Mouse (Mus musculus): ENCODE results near the gene Dedd. TPM values are rescaled to one million over a fixed set of nuclear protein-coding genes. Genes with fewer than 3 reads are reported as not detected.

Dedd gene
- polyA plus RNA-seq (2015; fragmentation: Illumina TruSeq; extraction: RNeasy Lipid Tissue Mini Kit (QIAGEN cat#74804); ENCODE audit: low read depth, low replicate concordance), result 42.7 TPM

GRCm38 (mm10) chr1:171328839-171329432 is at the start of gene Dedd:
Dedd (plus strand) TSS chr1:171329145.

GRCm38 (mm10) chr1:171280916-171281527 is 47.9 kb upstream of the Dedd start, which contains the start of gene Ppox:
Ppox (minus strand) TSS chr1:171281186.

GRCm38 (mm10) chr1:171287136-171288081 is 41.5 kb upstream of the Dedd start, which contains the start of gene Usp21:
Usp21 (minus strand) TSS chr1:171287991.

GRCm38 (mm10) chr1:171294298-171295062 is 34.5 kb upstream of the Dedd start, which contains the start of gene Ufc1:
Ufc1 (minus strand) TSS chr1:171295024.

GRCm38 (mm10) chr1:171345225-171346094 is 16.5 kb downstream of the Dedd start, which contains the start of the genes Nit1 and Pfdn2:
Nit1 (minus strand) TSS chr1:171345646.
Pfdn2 (plus strand) TSS chr1:171345670.

GRCm38 (mm10) chr1:171360656-171361055 is 31.7 kb downstream of the Dedd start, which contains the start of gene Klhdc9:
Klhdc9 (minus strand) TSS chr1:171360798.

GRCm38 (mm10) chr1:171369845-171370556 is 41.1 kb downstream of the Dedd start, which contains the start of gene Nectin4:
Nectin4 (plus strand) TSS chr1:171370099.

GRCm38 (mm10) chr1:171388376-171389102 is 59.6 kb downstream of the Dedd start, which contains the start of gene Arhgap30:
Arhgap30 (plus strand) TSS chr1:171388954.

Other genes with a start within 250 kb of the Dedd start
- gene Cfap126, start 215.2 kb upstream of the Dedd start, polyA plus RNA-seq (2015; fragmentation: Illumina TruSeq; extraction: RNeasy Lipid Tissue Mini Kit (QIAGEN cat#74804); ENCODE audit: low read depth, low replicate concordance), result 5.5 TPM
- gene Sdhc, start 178.5 kb upstream of the Dedd start, polyA plus RNA-seq (2015; fragmentation: Illumina TruSeq; extraction: RNeasy Lipid Tissue Mini Kit (QIAGEN cat#74804); ENCODE audit: low read depth, low replicate concordance), result 136 TPM
- not detected for gene Mpz, start 178.4 kb upstream of the Dedd start, polyA plus RNA-seq (2015; fragmentation: Illumina TruSeq; extraction: RNeasy Lipid Tissue Mini Kit (QIAGEN cat#74804); ENCODE audit: low read depth, low replicate concordance)
- 282 TPM for gene Pcp4l1, start 132.9 kb upstream of the Dedd start, polyA plus RNA-seq (2015; fragmentation: Illumina TruSeq; extraction: RNeasy Lipid Tissue Mini Kit (QIAGEN cat#74804); ENCODE audit: low read depth, low replicate concordance)
- gene Nr1i3, start 115.2 kb upstream of the Dedd start, polyA plus RNA-seq (2015; fragmentation: Illumina TruSeq; extraction: RNeasy Lipid Tissue Mini Kit (QIAGEN cat#74804); ENCODE audit: low read depth, low replicate concordance), result 0.48 TPM
- gene Tomm40l, start 106.6 kb upstream of the Dedd start, polyA plus RNA-seq (2015; fragmentation: Illumina TruSeq; extraction: RNeasy Lipid Tissue Mini Kit (QIAGEN cat#74804); ENCODE audit: low read depth, low replicate concordance), result 118 TPM
- 6.9 TPM for gene Apoa2, start 104.1 kb upstream of the Dedd start, polyA plus RNA-seq (2015; fragmentation: Illumina TruSeq; extraction: RNeasy Lipid Tissue Mini Kit (QIAGEN cat#74804); ENCODE audit: low read depth, low replicate concordance)
- 35.4 TPM for gene Fcer1g, start 94.8 kb upstream of the Dedd start, polyA plus RNA-seq (2015; fragmentation: Illumina TruSeq; extraction: RNeasy Lipid Tissue Mini Kit (QIAGEN cat#74804); ENCODE audit: low read depth, low replicate concordance)
- 15.3 TPM for gene Adamts4, start 78.7 kb upstream of the Dedd start, polyA plus RNA-seq (2015; fragmentation: Illumina TruSeq; extraction: RNeasy Lipid Tissue Mini Kit (QIAGEN cat#74804); ENCODE audit: low read depth, low replicate concordance)
- gene Ndufs2, start 77.8 kb upstream of the Dedd start, polyA plus RNA-seq (2015; fragmentation: Illumina TruSeq; extraction: RNeasy Lipid Tissue Mini Kit (QIAGEN cat#74804); ENCODE audit: low read depth, low replicate concordance), result 322 TPM
- 44.0 TPM for gene B4galt3, start 58.8 kb upstream of the Dedd start, polyA plus RNA-seq (2015; fragmentation: Illumina TruSeq; extraction: RNeasy Lipid Tissue Mini Kit (QIAGEN cat#74804); ENCODE audit: low read depth, low replicate concordance)
- gene Ppox, start 48.0 kb upstream of the Dedd start, polyA plus RNA-seq (2015; fragmentation: Illumina TruSeq; extraction: RNeasy Lipid Tissue Mini Kit (QIAGEN cat#74804); ENCODE audit: low read depth, low replicate concordance), result 35.3 TPM
- 47.5 TPM for gene Usp21, start 41.2 kb upstream of the Dedd start, polyA plus RNA-seq (2015; fragmentation: Illumina TruSeq; extraction: RNeasy Lipid Tissue Mini Kit (QIAGEN cat#74804); ENCODE audit: low read depth, low replicate concordance)
- gene Ufc1, start 34.1 kb upstream of the Dedd start, polyA plus RNA-seq (2015; fragmentation: Illumina TruSeq; extraction: RNeasy Lipid Tissue Mini Kit (QIAGEN cat#74804); ENCODE audit: low read depth, low replicate concordance), result 187 TPM
- gene Nit1, start 16.5 kb downstream of the Dedd start, polyA plus RNA-seq (2015; fragmentation: Illumina TruSeq; extraction: RNeasy Lipid Tissue Mini Kit (QIAGEN cat#74804); ENCODE audit: low read depth, low replicate concordance), result 59.9 TPM
- gene Pfdn2, start 16.5 kb downstream of the Dedd start, polyA plus RNA-seq (2015; fragmentation: Illumina TruSeq; extraction: RNeasy Lipid Tissue Mini Kit (QIAGEN cat#74804); ENCODE audit: low read depth, low replicate concordance), result 221 TPM
- 5.8 TPM for gene Klhdc9, start 31.7 kb downstream of the Dedd start, polyA plus RNA-seq (2015; fragmentation: Illumina TruSeq; extraction: RNeasy Lipid Tissue Mini Kit (QIAGEN cat#74804); ENCODE audit: low read depth, low replicate concordance)
- gene Nectin4, start 41.0 kb downstream of the Dedd start, polyA plus RNA-seq (2015; fragmentation: Illumina TruSeq; extraction: RNeasy Lipid Tissue Mini Kit (QIAGEN cat#74804); ENCODE audit: low read depth, low replicate concordance), result 4.8 TPM
- 2.2 TPM for gene Arhgap30, start 59.8 kb downstream of the Dedd start, polyA plus RNA-seq (2015; fragmentation: Illumina TruSeq; extraction: RNeasy Lipid Tissue Mini Kit (QIAGEN cat#74804); ENCODE audit: low read depth, low replicate concordance)
- 125 TPM for gene Usf1, start 82.2 kb downstream of the Dedd start, polyA plus RNA-seq (2015; fragmentation: Illumina TruSeq; extraction: RNeasy Lipid Tissue Mini Kit (QIAGEN cat#74804); ENCODE audit: low read depth, low replicate concordance)
- gene Tstd1, start 89.7 kb downstream of the Dedd start, polyA plus RNA-seq (2015; fragmentation: Illumina TruSeq; extraction: RNeasy Lipid Tissue Mini Kit (QIAGEN cat#74804); ENCODE audit: low read depth, low replicate concordance), result not detected
- 10.4 TPM for gene F11r, start 108.4 kb downstream of the Dedd start, polyA plus RNA-seq (2015; fragmentation: Illumina TruSeq; extraction: RNeasy Lipid Tissue Mini Kit (QIAGEN cat#74804); ENCODE audit: low read depth, low replicate concordance)
- gene Alyref2, start 174.3 kb downstream of the Dedd start, polyA plus RNA-seq (2015; fragmentation: Illumina TruSeq; extraction: RNeasy Lipid Tissue Mini Kit (QIAGEN cat#74804); ENCODE audit: low read depth, low replicate concordance), result 6.3 TPM
- gene Itln1, start 206.1 kb downstream of the Dedd start, polyA plus RNA-seq (2015; fragmentation: Illumina TruSeq; extraction: RNeasy Lipid Tissue Mini Kit (QIAGEN cat#74804); ENCODE audit: low read depth, low replicate concordance), result not detected
- gene Cd244a, start 230.0 kb downstream of the Dedd start, polyA plus RNA-seq (2015; fragmentation: Illumina TruSeq; extraction: RNeasy Lipid Tissue Mini Kit (QIAGEN cat#74804); ENCODE audit: low read depth, low replicate concordance), result not detected